Mouse (Mus musculus) forebrain, embryonic 11.5 days (tissue): ENCODE results near the gene Crygb. TPM values are rescaled to one million over a fixed set of nuclear protein-coding genes. Genes with fewer than 3 reads are reported as not detected.

Experiments
- ATAC-seq: fragments of 200-750 bp; cut with Nextera tagmentation; replicated peaks from 2 replicates; pipeline ENCODE4 v1.8.0; 2017; ENCODE audit warnings: moderate TSS enrichment; ENCODE audit not compliant: low FRiP score
- DNase-seq: peaks from one replicate; pipeline ENCODE4 v3.0.0-alpha.2; 2017; ENCODE audit warnings: low spot score
- H3K27ac ChIP-seq: fragments of 300-500 bp; sonication (generic); 2 replicates; pipeline ENCODE4 v1.5.1; 2014; ENCODE audit warnings: low read depth, low read length
- H3K27me3 ChIP-seq: fragments of 300-500 bp; sonication (generic); 2 replicates; pipeline ENCODE4 v1.6.1; 2014; ENCODE audit warnings: mild to moderate bottlenecking, low read length, mixed read lengths; ENCODE audit not compliant: control insufficient read depth, insufficient read depth
- H3K36me3 ChIP-seq: fragments of 300-500 bp; sonication (generic); 2 replicates; pipeline ENCODE4 v1.6.1; 2014; ENCODE audit warnings: mild to moderate bottlenecking, low read length, moderate library complexity, mixed read lengths; ENCODE audit not compliant: control insufficient read depth, insufficient read depth
- H3K4me1 ChIP-seq: fragments of 300-500 bp; sonication (generic); replicated peaks from 2 replicates; pipeline ENCODE4 v1.6.1; 2014; ENCODE audit warnings: low read length, mixed read lengths; ENCODE audit not compliant: control insufficient read depth, insufficient read depth
- H3K4me2 ChIP-seq: fragments of 300-500 bp; sonication (generic); 2 replicates; pipeline ENCODE4 v1.6.1; 2014; ENCODE audit warnings: low read depth, mild to moderate bottlenecking, low read length, moderate library complexity, mixed read lengths; ENCODE audit not compliant: severe bottlenecking
- H3K4me3 ChIP-seq: fragments of 300-500 bp; sonication (generic); 2 replicates; pipeline ENCODE4 v1.5.1; 2014; ENCODE audit warnings: low read depth, low read length
- H3K9ac ChIP-seq: fragments of 300-500 bp; sonication (generic); 2 replicates; pipeline ENCODE4 v1.6.1; 2014; ENCODE audit warnings: low read length
- H3K9me3 ChIP-seq: fragments of 300-500 bp; sonication (generic); 2 replicates; pipeline ENCODE4 v1.6.1; 2016; ENCODE audit warnings: low read length, mixed read lengths; ENCODE audit not compliant: control insufficient read depth
- polyA plus RNA-seq: library from polyadenylated mRNA; unstranded; fragments of >200 nt; fragmentation: Nextera tagmentation; extraction: Ambion mirVana; gene quantifications from 2 replicates; pipeline ENCODE4 v1.2.1, GENCODE M21; 2014

Gene Crygb
- polyA plus RNA-seq, 1 experiment from 2014 or later = not detected

GRCm38 (mm10) chr1:65032641-65033040, 49.4 kb downstream of the Crygb start, which contains the start of gene Akr1cl:
TSS of gene Akr1cl (minus strand) at chr1:65032759.
- no peak within 1 kb of the TSS for H3K4me2 ChIP-seq
- no peak within 1 kb of the TSS for H3K9ac ChIP-seq
- no peaks in the 10 kb centered on the region for H3K9me3 ChIP-seq
- H3K27ac ChIP-seq = no peak within 1 kb of the TSS
- ATAC-seq (no peak), DNase-seq (no peak)
- H3K4me1 ChIP-seq = no peaks in the 10 kb centered on the region
- no peak within 1 kb of the TSS for H3K4me3 ChIP-seq
- no peaks in the 10 kb centered on the region for H3K27me3 ChIP-seq
- H3K36me3 ChIP-seq = no peaks in the 10 kb centered on the region

Other genes starting within 250 kb of the Crygb start
- gene Plekhm3, start 125.5 kb downstream of the Crygb start, polyA plus RNA-seq = 6.5 and 7.2 TPM in 2 replicates
- gene Akr1cl, start 49.5 kb downstream of the Crygb start, polyA plus RNA-seq = 0.24 TPM in 1 of 2 replicates, not detected in the other
- 0.29 TPM in 1 of 2 replicates, not detected in the other for gene Cryge, start 31.1 kb downstream of the Crygb start, polyA plus RNA-seq
- not detected in 2 replicates for gene Crygd, start 18.8 kb downstream of the Crygb start, polyA plus RNA-seq
- 0.61 TPM in 1 of 2 replicates, not detected in the other for gene Crygc, start 8.6 kb downstream of the Crygb start, polyA plus RNA-seq
- gene Cryga, start 21.1 kb upstream of the Crygb start, polyA plus RNA-seq = not detected in 2 replicates
- not detected in 2 replicates for gene Gm28845, start 37.3 kb upstream of the Crygb start, polyA plus RNA-seq
- gene D630023F18Rik, start 40.9 kb upstream of the Crygb start, polyA plus RNA-seq = 0.16 and 0.21 TPM in 2 replicates
- gene Idh1, start 104.2 kb upstream of the Crygb start, polyA plus RNA-seq = 306 and 321 TPM in 2 replicates
- 20.4 and 24.2 TPM in 2 replicates for gene Pikfyve, start 104.4 kb upstream of the Crygb start, polyA plus RNA-seq
- 0.28 TPM in 1 of 2 replicates, not detected in the other for gene Pth2r, start 199.8 kb upstream of the Crygb start, polyA plus RNA-seq